Mouse (Mus musculus) megakaryocyte progenitor cell, adult 5-6 weeks (primary cell): ENCODE measurements around the gene Gm3045. TPM values are rescaled to one million over a fixed set of nuclear protein-coding genes. Genes with fewer than 3 reads are reported as not detected.

ENCODE experiments used
- total RNA-seq, 2 experiments: library from RNA; stranded (forward) in 1 of 2; stranded (reverse) in 1 of 2; fragments of 157-497, 149-512 nt in 1 of 2; fragments of 200-1000 nt in 1 of 2; gene quantifications; 2 replicates each; pipeline versions ENCODE4 v1.2.3 to v1.2.4; 2015 to 2017

Gene Gm3045
- total RNA-seq, 2 experiments from 2014 or later, result not detected

Other genes starting within 250 kb of the Gm3045 start
- 81.5 and 82.6 TPM in 2 replicates for gene Tifab, start 247.7 kb upstream of the Gm3045 start, total RNA-seq (2015)
- gene Tifab, start 247.7 kb upstream of the Gm3045 start, total RNA-seq (2017), result 99.3 and 113 TPM in 2 replicates
- not detected in 2 replicates for gene Neurog1, start 174.4 kb upstream of the Gm3045 start, total RNA-seq (2015)
- gene Neurog1, start 174.4 kb upstream of the Gm3045 start, total RNA-seq (2017), result not detected in 2 replicates
- gene Cxcl14, start 130.0 kb upstream of the Gm3045 start, total RNA-seq (2015), result not detected in 2 replicates
- gene Cxcl14, start 130.0 kb upstream of the Gm3045 start, total RNA-seq (2017), result not detected in 2 replicates
- 0.05 TPM in 1 of 2 replicates, not detected in the other for gene Slc25a48, start 11.8 kb downstream of the Gm3045 start, total RNA-seq (2015)
- not detected in 2 replicates for gene Slc25a48, start 11.8 kb downstream of the Gm3045 start, total RNA-seq (2017)
- gene Il9, start 55.7 kb downstream of the Gm3045 start, total RNA-seq (2015), result not detected in 2 replicates
- not detected in 2 replicates for gene Il9, start 55.7 kb downstream of the Gm3045 start, total RNA-seq (2017)
- gene Fbxl21, start 95.9 kb downstream of the Gm3045 start, total RNA-seq (2015), result 0.67 and 0.95 TPM in 2 replicates
- not detected in 2 replicates for gene Fbxl21, start 95.9 kb downstream of the Gm3045 start, total RNA-seq (2017)
- gene Lect2, start 121.9 kb downstream of the Gm3045 start, total RNA-seq (2015), result not detected in 2 replicates
- gene Lect2, start 121.9 kb downstream of the Gm3045 start, total RNA-seq (2017), result not detected in 2 replicates
- gene Tgfbi, start 182.9 kb downstream of the Gm3045 start, total RNA-seq (2015), result 8.4 and 10.1 TPM in 2 replicates
- gene Tgfbi, start 182.9 kb downstream of the Gm3045 start, total RNA-seq (2017), result 15.4 and 15.7 TPM in 2 replicates